Mouse (Mus musculus) testis, adult 2 months (tissue): Measurements from ENCODE around the gene Frmd6.

Experiments used
- CTCF ChIP-seq: fragments of 200-500 bp; IDR thresholded peaks from 2 replicates; pipeline ENCODE4 v1.5.1; 2012; ENCODE audit warnings: low read depth, mild to moderate bottlenecking, inconsistent platforms, low read length, moderate library complexity; ENCODE audit not compliant: control insufficient read depth, insufficient read depth, insufficient replicate concordance
- POLR2A ChIP-seq: fragments of 200-500 bp; IDR thresholded peaks from 2 replicates; pipeline ENCODE4 v1.6.1; 2012; ENCODE audit warnings: low read depth, mild to moderate bottlenecking, inconsistent platforms, low read length, moderate library complexity; ENCODE audit not compliant: control insufficient read depth

GRCm38 (mm10) chr12:70884113-70884512 is 58.8 kb downstream of the Frmd6 start:
- TF ChIP-seq CTCF (no peak), POLR2A (no peak)
